Mouse (Mus musculus) heart, adult 18-20 months (tissue): ENCODE measurements around the gene Ube2q2. TPM values are rescaled to one million over a fixed set of nuclear protein-coding genes. Genes with fewer than 3 reads are reported as not detected.
"Not testable (repeated sequence)": the region's sequence is repeated elsewhere in the genome, so short reads cannot be mapped to it uniquely, and the experiment has no call there.

Experiments
- DNase-seq, 2 experiments: peaks; one replicate each; pipeline ENCODE4 v3.0.0; 2021 to 2022; ENCODE audit warnings: mixed read lengths in 1 of 2
- long read RNA-seq, 2 experiments: library from polyadenylated mRNA; stranded (forward); transcript quantifications; one replicate each; pipeline ENCODE4 v2.0.0; 2021
- total RNA-seq, 2 experiments: library from RNA; stranded (reverse); gene quantifications; 2 replicates each; pipeline ENCODE4 v1.2.3; 2021

The Ube2q2 gene
- 10 to 100 TPM; 28.4 to 30.5 TPM for total RNA-seq
- long read RNA-seq, experiment 1, transcript Ube2q2-202 (12 exons, 1,680 nt): minor isoform, 5 of 43 reads
- long read RNA-seq, experiment 1, transcript Ube2q2-201 (13 exons, 3,456 nt): major isoform, 30 of 43 reads
- long read RNA-seq, experiment 1, partial matches to known transcripts: 2 of 43 reads
- long read RNA-seq, experiment 1, other reads (novel, unspliced or antisense): 5 of 43 reads
- long read RNA-seq, experiment 2, transcript Ube2q2-201 (13 exons, 3,456 nt): major isoform, 18 of 23 reads
- long read RNA-seq, experiment 2, partial matches to known transcripts: 0 of 23 reads
- long read RNA-seq, experiment 2, other reads (novel, unspliced or antisense): 2 of 23 reads

GRCm38 (mm10) chr9:55148854-55149498 is at the start of gene Ube2q2:
Gene Ube2q2, plus strand, starts transcription at chr9:55148854.
- DNase-seq: peak; percentile 77 to 80

DNA sequence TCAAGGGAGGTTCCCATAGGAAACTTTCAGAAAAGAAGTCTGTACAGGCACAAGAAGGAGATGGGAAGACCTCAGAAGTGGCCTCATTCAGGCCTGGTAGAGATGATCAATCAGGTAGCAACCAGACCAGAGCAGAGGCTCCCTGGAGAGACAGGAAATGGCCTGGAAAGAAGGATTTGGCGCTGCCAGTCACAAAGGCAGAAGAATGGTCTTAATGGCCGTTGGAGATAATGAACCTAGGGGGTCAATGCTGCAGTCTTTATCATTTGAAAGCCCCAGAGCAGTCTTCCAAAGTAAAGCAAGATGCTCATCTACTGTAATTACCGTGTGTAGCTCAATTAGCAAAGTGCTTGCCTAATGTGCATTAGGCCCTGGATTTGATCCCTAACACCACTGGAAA is 47.5 kb upstream of the Ube2q2 start:
- no peak for DNase-seq

GRCm38 (mm10) chr9:55102186-55102835 is 46.3 kb upstream of the Ube2q2 start:
- no peak for DNase-seq

GRCm38 (mm10) chr9:55102931-55103630 is 45.6 kb upstream of the Ube2q2 start:
- no peak for DNase-seq

- peak; percentile 84 to 90 for DNase-seq
These were observed 38.4 kb upstream of the Ube2q2 start for GRCm38 (mm10) chr9:55110059-55110834.

DNA sequence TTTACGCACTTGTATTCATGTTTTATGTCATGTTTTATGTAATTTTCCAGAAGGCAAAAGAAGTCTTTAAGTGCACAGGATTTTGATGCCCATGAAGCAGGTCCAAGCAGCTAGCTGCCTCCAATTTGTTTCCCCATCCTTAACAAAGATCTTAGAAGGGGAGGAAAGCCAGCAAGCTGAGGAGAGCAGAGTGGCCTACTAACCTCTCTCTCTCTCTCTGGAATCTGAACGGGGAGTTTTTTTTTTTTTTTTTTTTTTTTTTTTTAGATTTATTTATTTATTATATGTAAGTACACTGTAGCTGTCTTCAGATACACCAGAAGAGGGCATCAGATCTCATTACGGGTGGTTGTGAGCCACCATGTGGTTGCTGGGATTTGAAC is 37.8 kb upstream of the Ube2q2 start:
- not testable (repeated sequence) for DNase-seq

GRCm38 (mm10) chr9:55114752-55115151 is 33.9 kb upstream of the Ube2q2 start:
- peak in 1 of 2 experiments; percentile 12 for DNase-seq

DNA sequence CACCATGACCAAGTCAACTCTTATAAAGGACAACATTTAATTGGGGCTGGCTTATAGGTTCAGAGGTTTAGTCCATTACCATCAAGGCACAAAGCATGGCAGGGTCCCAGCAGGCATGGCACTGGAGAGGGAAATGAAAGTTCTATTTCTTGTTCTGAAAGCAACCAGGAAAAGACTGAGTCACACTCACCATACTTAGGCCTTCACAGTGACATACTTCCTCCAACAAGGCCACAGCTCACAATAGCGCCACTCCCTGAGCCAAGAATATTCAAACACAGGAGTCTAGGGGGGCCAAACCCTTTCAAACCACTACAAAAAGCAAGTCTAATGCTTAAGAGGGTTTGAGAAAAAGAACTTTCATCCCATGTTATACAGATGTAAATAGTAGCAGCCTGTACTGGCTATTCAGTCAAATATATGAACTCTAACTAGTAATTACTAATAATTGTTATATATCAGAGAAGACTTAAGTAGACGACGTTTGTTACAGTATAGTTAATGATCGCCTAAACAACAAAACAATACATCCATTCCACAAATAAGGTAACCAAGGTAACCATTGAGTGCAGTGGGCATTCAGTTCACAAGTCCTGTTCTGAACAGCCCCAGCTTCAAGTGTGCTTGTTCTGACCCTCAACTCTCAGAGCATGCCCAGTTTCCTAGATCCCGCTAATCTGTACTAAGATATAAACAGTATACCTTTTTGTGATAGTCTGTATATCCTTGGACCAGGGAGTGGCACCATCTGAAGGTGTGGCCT is 31.2 kb upstream of the Ube2q2 start:
- peak in 1 of 2 experiments; percentile 10 for DNase-seq

- no peak for DNase-seq
These were observed 26.1 kb upstream of the Ube2q2 start for GRCm38 (mm10) chr9:55122586-55122985.

GRCm38 (mm10) chr9:55125735-55126134 is 22.9 kb upstream of the Ube2q2 start:
- no peak for DNase-seq

DNA sequence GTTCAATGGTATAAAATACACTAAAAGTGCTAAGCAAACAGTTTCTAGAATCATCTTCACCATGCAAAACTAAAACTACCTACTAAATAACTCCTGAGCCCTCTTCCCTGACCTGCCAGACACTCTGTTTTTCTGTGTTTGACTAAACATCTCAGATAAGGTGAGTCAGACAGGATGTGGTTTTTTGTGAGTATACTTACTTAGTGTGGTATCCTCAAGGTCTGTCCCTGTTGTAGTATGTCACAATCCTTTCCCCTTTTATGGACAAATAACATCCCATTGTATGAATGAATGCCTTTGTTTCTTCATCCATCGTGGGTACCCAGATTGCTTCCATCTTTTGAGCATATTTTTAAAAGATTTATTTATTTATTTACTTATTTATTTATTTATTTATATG is 22.4 kb upstream of the Ube2q2 start:
- no peak for DNase-seq

DNA sequence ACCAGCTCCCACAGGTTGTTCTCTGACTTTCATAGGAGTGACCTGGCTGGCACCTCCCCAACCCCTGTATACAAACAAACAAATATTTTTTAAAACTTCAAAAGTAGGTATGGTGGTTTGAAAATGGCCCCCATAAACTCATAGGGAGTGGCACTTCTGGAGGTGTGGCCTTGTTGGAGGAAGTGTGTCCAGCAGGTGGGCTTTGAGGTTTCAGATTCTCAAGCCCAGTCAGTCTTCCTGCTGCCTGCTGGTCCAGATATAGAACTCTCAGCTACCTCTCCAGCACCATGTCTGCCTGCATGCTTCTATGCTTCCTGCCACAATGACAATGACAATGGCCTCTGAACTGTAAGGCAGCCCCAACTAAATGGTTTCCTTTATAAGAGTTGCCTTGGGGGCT is 16.8 kb upstream of the Ube2q2 start:
- no peak for DNase-seq

DNA sequence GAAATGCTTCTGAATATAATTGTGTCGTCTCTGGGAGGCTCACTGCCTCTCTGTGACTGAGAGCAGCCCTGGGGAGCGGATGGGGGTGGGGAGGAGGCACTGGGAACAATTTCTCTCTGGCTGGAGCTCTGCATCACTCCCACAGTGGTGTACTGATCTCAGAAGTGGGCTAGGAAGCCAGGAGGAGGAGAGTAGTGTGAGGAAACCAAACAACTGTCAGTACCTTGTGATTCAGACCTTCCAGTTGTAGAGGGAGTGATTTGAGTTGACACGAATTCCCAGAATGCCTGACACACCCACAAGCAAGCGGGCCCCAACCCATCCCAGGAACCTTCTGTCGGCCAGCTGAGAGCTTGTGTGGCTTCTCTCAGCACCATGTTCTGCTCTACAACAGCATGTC is 12.1 kb upstream of the Ube2q2 start:
- peak in 1 of 2 experiments; percentile 39 for DNase-seq

DNA sequence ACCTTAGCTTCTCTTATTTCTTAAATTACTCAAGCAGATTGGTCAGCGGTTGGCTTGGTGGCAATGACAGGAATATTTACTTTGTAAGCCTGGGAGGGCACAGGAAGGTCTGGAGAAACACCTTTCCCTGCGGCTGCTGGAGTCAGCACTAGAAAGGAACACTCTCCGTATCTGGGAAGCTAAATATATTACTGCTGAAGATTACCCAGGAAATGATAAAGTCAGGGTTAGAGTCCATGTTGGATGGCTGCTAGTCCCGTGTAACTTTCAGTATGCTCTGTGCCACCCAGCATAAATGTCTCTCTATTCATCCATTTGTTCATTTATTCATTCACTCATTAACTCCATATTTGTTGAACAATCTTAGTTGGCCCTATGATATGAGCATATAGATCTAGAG is 11.5 kb upstream of the Ube2q2 start:
- DNase-seq: no peak

DNA sequence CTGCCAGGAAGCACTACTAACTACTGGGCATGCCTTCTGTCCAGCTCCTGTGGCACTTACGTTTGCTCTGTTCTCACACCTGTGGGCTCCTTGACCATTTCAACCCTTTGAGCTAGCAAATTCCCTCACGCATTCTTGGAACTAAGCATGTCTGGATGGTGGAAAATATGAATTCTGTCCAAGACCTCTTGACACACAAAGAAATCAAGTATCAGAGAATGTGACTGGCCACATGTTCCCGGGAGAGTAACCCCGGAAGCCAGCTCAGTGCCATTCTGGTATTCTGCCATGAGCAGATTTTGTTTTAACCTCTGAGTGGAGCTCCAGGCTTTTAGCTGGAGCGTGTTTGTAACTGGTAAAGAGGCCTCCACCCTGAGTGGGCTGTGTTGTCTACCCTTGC is 8.7 kb upstream of the Ube2q2 start:
- DNase-seq: peak; percentile 49 to 52

- DNase-seq: peak; percentile 63 to 73
These were observed 1.0 kb downstream of the Ube2q2 start for GRCm38 (mm10) chr9:55149499-55150278.

- no peak for DNase-seq
These were observed 1.6 kb downstream of the Ube2q2 start for GRCm38 (mm10) chr9:55150279-55150726.

DNA sequence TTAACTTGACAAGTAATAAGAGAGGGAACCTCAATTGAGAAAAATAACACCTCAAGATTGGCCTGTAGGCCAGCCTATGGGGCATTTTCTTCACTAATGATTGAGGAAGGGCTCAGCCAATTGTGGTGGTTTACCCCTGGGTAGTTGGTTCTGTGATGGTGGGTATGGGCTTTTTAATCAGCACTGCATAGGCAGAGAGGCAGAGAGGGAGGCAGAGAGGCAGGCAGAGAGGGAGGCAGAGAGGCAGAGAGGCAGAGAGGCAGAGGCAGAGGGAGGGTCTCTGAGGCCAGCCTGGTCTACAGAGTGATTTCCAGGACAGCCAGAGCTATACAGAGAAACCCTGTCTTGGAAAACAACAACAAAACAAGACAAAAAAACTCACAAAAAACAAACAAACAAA is 2.4 kb downstream of the Ube2q2 start:
- no peak for DNase-seq

- DNase-seq: peak in 1 of 2 experiments; percentile 8
These were observed 4.3 kb downstream of the Ube2q2 start for GRCm38 (mm10) chr9:55152935-55153334.
